Mouse (Mus musculus) thymus, postnatal 25 days (tissue): ENCODE results near the gene Wdr5b.

Experiments
- DNase-seq: peaks from one replicate; pipeline ENCODE4 v3.0.0; 2022

Wdr5b gene

DNA sequence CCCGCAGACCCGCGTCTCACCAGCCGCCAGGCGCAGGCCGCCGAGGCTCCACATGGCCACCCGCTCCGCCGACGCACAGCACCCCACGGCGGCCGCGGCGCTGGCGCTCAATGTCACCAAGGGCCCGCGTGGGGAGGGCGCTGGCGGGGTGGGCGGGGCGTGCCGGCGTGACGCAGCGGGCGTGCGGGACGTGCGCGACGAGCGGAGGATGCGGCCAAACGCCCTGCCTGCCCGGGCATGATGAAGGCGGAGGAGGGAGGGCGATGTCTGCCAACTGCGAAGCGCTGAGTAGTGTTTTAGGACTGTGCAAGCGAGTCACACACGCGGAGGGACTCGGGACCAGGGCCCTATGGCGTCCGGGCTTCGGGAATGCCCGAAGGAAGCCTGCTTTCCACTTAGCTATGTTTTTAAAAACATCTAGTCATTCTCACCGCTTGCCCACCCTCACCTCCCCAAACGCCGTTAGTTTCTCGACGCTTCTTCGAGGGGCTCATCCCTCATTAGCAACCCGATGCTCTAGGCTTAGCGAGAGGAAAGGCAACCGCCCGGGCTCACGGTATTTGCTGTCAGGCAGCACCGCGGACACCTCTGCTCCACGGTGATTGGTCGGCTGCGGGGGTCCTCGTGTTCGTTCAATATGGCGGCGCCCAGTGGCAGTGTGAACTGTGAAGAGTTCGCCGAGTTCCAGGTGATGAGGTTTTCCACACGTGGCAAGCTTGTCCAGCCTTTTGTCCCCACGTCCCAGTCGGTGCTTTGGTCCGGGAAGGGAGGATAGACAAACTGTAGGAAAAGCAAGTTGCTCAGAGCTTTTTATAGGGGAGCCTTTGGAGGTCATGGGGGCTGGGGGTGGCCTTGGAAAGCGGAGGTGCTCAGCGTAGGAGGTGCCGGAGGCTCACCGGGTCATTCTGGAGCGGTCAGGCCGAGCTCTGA is 30.7 kb downstream of the Wdr5b start, which contains the start of the genes Fam162a and Ccdc58:
TSS of gene Fam162a (minus strand) at position 145 of the 930 bp plus-strand sequence.
TSS of gene Ccdc58 (plus strand) at position 236 of the 930 bp plus-strand sequence.
- peak; percentile 91 for DNase-seq

DNA sequence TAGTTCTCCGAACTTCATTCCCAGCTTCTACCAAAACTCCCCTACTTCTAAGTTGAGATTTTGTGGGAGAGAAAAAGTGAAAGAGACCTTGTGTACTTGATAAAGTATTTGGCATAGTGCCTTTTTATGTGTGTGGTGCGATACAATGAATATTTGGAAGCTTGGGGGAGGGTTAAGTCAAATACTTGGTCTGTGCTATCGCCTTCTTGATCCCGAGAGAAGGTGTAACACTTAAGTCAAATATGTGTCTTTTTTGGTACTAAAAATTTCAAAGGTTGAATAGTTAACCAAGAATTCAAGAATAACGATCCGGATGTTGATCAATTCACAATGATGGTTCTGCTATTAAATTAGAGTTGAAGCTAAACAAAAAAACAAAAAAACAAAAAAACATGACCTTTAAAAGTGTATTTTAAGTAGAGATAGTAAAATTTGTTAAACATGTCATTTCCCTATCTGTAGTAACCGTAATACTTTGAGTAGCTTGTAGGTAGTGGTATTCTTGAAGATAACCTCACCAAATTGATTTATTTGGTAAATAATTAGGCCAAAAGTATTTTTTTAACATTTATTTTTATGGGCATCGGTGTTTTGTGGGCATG is 31.5 kb downstream of the Wdr5b start:
- DNase-seq, result no peak

DNA sequence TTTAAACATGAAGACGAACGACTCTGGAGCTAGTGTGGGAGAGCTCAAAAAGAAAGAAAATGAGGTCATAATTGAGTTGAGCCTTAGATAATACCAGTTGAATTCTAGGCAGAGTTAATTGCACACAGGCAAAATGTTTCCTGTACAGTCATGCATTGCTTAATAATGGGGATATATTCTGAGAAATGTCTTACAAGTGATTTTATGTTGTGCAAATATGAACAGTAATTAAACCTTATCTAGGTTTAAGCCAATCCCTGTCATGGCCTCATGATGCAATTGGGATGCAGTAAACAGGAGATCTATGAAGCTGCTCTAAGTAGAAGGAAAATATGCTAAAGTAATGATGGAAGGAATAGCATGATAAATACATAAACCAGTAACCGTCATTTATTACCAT is 33.8 kb downstream of the Wdr5b start:
- DNase-seq, result no peak

DNA sequence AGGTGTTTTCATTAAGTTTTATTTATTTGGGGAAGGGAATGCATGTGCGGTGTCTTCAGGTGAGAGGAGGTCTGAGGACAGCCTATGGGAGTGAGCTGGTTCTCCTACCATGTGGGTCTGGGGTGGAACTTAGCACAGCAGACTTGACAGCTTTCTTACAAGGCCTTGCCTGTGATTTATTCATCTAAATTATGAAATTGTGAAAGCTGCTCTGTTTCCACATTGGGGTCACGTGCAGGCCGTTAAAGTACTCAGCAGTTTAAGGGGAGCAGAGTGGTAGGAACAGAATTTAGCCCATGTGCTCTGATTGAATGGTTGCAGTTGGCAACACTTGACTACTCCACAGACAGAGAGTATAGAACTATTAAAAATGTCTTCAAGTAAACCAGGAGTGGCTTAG is 38.9 kb downstream of the Wdr5b start:
- DNase-seq, result no peak

DNA sequence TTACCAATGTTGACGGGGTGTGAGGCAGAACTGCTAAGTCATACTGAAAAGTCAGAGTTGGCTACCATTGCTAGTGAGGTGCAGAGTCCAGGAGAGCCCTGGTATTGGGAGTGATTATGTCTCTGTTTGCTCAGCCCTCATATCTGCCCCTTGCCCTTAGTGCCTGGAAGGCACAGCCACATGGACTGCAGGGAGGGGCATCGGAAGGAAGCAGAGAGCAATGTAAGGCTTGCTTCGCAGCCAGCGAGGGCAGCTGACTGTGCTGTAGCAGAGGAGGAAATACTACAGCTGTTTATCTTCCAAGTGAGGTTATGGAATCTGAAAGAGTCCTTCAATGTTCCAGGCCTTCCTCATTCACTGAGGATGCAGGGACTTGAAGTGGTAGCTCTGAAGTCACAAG is 46.9 kb downstream of the Wdr5b start:
- no peak for DNase-seq

DNA sequence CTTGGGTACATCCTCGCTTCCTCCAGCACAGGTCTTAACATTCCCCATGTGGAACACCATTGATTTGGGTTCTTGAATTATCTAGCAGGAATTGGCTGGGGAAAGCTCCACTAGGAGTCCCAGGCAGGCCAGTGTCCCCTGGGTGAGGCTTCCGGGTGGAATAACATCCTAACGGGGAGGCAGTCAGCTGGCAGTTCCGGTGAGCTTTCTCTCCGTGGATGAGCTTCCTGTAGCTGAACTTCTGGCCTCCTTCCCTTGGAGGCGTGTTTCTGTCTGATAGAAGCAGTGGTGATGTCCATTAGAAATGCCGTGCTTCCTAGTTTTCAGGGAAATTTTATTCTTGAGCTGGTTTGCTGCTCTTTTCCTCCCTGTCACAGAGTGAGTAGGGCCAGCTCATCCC is 48.1 kb downstream of the Wdr5b start:
- DNase-seq, result no peak

DNA sequence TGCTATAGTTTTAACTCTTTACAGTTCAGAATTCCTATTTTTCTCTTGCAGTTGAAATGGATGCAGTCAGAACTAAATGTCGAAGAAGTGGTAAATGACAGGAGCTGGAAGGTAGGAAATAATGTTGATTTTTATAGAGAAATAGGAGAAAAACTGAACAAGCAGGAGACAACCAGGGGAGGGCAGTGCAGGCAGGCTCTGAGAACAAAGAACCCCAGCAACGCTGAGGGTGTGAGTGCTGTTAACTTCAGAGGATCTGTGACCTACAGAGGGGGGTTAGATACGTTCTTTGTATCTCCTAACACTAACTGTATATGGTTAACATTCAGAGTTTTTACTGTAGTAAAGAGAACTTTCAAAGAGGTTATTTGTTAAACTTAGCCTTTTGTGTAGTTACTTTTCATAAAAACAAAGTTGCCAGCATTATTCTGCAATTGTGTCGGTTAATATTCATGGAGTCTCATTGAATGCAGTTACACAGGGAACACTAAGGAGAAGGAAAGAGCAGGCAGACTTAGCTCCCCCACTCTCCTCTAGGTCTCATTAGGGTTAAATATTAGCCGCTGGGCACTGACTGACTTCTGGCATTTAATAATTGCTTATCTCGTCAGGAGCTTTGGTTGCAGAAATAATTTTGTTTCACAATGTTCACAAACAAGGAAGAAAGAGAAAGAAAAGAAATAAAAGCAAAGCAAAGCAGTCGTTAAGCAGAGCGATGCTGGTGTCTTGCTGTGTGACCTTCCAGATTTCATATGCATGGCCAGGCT is 49.0 kb downstream of the Wdr5b start:
- DNase-seq, result no peak

DNA sequence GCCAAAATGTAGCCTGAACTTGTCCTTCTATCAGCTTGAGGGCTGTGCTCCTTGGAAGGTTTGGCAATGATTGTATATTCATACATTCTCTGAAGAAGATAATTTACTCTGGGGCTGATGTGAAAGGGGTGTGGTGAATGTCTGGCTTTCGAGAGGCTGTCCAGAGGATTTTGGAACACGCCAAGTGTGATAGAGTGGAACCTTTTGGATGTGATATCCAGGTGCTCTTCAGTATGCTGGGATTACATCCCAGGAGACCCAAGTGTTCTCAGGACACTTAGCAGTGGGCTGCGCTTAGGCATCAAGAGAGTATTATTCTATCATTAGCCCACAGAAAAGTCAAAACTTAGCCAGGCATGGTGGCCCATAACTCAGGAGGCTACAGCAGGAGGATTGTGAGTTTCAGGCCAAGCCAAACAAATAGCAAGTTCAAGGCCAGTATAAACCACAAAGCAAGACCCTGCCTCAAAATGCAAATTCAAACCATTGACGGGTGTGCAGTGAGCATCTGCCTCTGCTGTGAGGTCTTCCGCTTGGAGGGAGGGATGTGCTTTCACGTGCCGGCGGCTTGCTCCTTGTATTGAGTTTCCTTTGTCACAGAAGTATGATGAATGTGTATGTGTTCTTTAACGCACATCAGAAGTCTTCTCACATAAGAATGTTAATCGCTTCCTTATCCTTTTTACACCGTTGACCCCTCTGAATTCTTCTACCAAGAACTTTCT is 50.0 kb downstream of the Wdr5b start:
- DNase-seq, result no peak
